Mouse (Mus musculus) frontal cortex, postnatal 14 days (tissue): ENCODE results near the gene Gm16485.
A peak's percentile ranks its signal among the peaks of the same experiment; 100 is the strongest.

Experiments used
- DNase-seq, 2 experiments: peaks; one replicate each; pipeline ENCODE4 v3.0.0; 2022; ENCODE audit warnings: low spot score in 2 of 2

Gene Gm16485

DNA sequence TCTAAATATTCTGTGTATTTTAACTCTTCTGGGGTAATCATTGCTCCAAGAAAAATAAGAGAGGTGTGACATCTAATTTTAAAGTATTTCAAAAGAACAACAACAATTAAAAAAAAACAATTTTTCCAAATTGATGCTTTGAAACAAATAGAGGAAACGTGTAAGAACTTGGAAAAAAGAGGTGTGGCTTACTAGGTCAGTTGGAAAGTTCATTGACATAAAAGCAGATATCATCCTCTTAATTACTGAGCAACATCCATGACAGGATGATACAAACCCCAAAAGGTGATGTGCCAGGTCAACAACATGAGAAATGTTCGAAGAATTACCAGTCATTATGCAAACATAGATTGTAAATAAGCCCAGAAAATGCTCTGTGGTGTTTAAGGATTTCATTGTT, at the start of gene Gm16485:
Gene Gm16485, plus strand, starts transcription at position 301 of the 400 bp plus-strand sequence.
- no peak for DNase-seq

DNA sequence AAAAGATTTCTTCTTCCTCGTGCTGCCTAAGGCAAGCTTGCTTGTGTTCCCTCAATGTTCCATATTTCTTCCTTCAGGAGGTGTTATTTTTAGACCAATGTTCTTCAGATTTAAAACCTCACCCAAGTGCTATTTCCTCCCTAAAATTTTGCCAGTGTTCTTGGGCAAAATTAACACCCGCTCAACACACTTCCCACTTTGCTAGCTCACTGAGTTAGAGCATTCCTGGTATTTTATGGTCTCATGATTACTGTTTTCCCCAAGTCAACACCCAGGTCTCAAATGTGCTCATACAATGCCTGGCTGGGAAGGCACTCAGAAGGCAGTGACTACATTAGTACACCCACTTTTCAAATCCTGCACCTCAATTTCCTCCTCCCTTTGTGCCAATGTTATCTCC, 44.0 kb upstream of the Gm16485 start:
- DNase-seq = no peak

DNA sequence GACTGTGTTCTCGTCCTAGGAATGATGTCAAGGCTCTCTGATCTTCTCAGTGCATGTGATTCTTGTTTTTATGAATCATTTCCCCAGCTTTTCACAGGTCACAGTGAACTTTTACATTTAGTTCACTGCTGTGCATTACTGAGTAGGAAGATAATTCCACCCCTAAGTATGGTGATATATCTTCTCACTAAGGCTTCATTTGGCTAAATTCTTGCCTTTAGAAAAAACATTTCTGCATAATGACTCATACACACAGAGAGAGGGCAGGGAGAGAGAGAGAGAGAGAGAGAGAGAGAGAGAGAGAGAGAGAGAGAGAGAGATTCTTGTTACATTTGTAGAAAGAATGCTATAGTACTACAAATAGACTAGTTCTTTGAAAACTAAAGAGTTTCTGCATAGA, 33.8 kb upstream of the Gm16485 start:
- no peak for DNase-seq

DNA sequence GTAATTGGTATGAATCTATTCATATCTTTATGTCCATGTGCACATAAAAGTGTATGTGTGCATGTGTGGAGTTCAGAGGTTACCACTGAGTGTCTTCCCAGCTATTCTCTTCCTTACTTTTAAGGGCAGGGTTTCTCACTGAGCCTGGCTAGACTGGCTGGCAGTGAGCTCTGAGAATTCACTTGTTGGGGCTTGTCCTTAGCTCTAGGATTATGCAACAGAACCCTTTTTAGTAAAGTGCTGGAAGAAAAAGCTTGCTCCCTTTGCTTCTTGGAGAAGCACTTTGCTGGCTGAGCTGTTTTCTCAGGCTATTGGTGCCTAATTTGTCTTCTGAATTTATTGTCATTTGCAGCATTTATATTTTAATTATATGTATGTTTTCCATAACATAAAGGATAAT, 18.3 kb upstream of the Gm16485 start:
- DNase-seq = no peak

DNA sequence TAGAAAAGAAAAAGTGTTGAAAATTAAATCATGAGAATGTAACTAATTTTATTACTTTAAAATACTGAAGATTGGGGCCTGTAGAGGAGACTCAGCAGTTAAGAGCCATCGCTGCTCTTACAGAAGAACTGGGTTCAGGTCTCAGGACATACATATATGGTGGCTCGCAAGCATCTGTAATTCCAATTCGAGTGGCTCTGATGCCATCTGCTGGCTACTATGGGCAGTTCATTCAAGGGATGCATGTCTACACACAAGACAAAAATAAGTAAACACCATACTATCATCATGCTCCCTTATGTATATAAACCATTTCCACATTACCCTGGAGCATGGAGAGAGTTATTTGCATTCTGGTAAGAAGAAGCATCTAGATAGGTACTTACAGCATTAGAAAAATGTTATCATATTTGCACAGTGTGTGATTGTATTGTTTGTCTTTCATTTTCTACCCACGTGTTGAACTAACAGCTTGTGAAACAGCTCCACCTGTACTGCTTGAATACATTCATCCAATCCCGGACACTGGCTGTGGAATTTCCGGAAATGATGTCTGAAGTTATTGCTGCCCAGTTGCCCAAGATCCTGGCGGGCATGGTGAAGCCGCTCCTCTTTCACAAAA, 7.0 kb upstream of the Gm16485 start:
- no peak for DNase-seq

DNA sequence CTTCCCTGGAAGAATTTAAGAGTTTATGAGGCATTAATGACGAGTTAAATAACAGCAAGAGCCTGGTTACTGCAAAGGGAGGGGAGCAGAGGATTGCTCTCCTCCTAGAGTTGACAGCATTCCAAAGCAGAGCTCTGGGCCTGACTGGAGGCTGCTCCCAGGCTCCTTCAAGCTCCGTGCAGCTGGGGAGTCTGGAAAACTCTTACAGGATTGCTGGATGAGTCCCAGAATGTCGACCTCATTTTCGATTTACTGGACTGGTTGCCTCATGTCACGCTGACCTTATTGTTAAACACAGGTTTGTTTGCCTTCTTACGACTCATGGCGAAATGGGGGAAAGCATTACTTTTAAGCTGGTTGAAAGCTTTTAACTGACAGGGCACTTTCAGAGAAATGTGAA, 1.4 kb upstream of the Gm16485 start:
- no peak for DNase-seq

DNA sequence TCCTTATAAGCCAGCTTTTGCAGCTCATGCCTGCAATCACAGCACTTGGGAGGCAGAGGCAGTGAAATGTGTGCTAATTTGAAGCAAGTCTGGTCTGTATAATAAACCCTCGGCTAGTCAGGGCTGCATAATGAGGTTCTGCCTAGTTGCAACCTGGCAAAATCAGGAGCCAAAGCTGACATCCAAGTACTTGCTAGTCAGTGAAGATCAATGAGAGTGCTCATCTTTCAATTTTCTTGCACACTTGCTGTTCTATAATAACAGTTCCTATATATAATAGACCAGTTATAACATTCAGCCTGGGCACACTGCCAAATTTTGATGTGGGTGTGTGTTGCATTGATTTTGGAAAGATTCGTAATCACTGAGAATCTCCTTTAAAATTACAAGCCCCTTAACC, 6.2 kb downstream of the Gm16485 start:
- peak; percentile 11 to 23 for DNase-seq

DNA sequence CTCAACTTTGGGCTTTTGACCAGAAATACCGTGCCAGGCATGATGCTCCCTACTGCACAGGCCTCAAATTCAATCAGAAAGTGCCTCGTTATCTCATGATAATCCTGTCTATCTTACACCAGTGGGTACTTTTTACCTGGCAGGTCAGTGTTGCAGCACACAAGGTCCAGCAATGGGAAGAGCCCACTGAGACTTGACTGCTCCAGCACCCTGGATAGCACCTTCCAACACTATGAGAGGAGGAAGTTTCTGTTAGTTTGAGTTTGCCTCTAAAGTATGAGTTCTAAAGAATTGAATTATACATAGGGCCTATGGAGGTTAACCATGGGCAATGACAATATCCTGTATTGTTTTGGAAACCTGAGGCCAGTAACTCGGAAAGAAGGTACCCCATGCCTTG, 10.7 kb downstream of the Gm16485 start:
- no peak for DNase-seq

DNA sequence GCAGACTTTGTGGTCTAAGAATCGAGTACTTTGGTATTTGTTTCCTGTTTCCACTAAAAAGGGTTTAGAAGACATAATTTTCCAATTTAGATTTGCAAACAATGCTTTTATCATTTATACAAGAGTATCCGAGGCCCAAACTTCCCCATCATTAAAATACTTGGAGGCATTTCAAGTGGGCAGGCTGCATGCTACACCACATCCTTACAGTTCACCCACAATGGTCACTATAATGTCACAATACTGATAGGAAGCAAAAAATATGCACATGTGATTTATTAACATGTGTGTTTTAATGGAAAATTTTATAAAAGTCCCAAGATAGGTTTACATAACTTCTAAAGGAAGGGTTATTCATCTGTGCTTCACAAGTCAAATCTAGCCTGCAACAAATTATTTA, 24.9 kb downstream of the Gm16485 start:
- no peak for DNase-seq

DNA sequence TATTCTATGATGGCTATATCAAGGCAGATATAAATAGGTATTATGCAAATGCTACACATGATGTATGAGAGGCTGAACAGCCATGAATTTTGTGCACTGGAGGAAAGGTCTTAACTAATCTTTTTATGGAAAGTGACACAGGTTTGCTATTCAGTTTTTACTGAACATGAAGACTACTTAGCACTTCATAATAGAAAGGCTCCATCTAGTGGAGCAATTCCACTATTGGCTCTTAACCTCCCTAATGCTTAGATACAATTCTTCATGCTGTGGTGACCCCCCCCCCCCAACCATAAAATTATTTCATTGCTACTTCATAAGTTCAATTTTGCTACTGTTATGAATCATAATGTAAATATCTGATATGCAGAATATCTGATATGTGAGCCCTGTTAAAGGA, 29.6 kb downstream of the Gm16485 start:
- no peak for DNase-seq

DNA sequence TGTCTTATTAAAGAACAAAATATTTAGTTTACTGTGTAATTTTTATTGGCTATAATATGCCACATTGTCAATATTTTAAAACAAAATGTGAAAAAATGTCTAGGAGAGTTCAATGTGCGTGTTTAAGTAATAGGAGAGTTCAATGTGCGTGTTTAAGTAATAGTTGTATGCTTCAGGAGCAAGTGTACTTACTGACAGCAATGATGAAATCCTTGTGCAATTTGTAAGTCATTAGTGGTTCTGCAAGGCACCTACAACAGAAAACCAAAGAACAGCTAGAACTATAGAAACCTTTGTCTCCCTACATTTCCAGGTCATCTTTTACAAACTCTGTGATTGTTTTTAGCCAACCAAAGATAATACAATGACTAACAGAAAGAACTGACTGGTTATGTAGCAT, 43.5 kb downstream of the Gm16485 start:
- DNase-seq = no peak
